Mouse (Mus musculus): ENCODE measurements around the gene Arfip1. TPM values are rescaled to one million over a fixed set of nuclear protein-coding genes. Genes with fewer than 3 reads are reported as not detected.
"Not testable (repeated sequence)": the region's sequence is repeated elsewhere in the genome, so short reads cannot be mapped to it uniquely, and the experiment has no call there.

The Arfip1 gene
- polyA plus RNA-seq, 1 experiment from 2014 or later = 58.2 TPM

DNA sequence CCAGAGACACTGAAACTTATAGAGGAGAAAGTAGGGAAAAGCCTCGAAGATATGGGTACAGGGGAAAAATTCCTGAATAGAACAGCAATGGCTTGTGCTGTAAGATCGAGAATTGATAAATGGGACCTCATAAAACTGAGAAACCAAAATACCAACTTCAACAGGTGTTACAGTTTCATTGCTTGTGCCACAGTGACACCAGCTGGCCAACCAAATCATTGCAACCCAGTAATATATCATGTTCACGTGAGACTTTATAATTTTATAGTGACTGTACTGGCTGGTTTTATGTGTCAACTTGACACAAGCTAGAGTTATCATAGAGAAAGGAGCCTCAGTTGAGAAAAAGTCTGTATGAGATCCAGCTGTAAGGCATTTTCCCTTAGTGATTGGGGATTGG, 40.0 kb downstream of the Arfip1 start:
- not testable (repeated sequence) for H3K4me1 ChIP-seq (ENCODE audit: insufficient read depth); ATAC-seq (ENCODE audit: insufficient read depth); H3K9me3 ChIP-seq (ENCODE audit: low read depth, low read length); H3K4me3 ChIP-seq (ENCODE audit: low read depth, low read length); H3K9ac ChIP-seq; H3K4me2 ChIP-seq; H3K27ac ChIP-seq (ENCODE audit: low read depth); H3K27me3 ChIP-seq (ENCODE audit: insufficient read depth, low read length); H3K36me3 ChIP-seq (ENCODE audit: insufficient read depth)
- DNase-seq = peak; percentile 76
- WGBS = 14% methylated on average over 3 of the region's 3 CpGs
- peak; percentile 73 for TF ChIP-seq CTCF (IDR thresholded peaks at IDR 0.05; ENCODE audit: low read depth)

DNA sequence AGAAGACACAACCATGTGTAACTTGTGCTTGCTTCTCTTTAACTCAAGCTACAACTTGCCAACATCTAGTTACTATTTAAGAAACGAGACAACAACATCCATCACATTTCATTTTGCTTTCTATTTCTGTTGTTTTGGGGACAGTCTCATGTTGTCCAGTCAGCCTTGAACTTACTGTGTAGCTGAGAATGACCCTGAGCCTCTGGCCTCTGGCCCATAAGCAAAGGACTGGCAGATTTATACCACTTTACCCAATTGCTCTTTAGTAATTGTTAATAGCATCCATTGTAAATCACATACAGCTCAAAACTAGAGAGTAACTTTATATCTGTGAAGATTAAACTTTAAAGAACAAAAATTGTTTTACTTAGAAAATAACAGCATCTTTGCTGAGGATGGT, 40.5 kb downstream of the Arfip1 start:
- H3K4me1 ChIP-seq (ENCODE audit: insufficient read depth) = no peaks in the 10 kb centered on the region
- no peak overlapping the region for H3K9ac ChIP-seq
- H3K9me3 ChIP-seq (ENCODE audit: low read depth, low read length) = no peaks in the 10 kb centered on the region
- WGBS = 86% methylated on average over 1 of the region's 1 CpGs
- DNase-seq (no peak), ATAC-seq (ENCODE audit: insufficient read depth) (no peak)
- H3K4me2 ChIP-seq = no peak overlapping the region
- no peak overlapping the region for H3K27ac ChIP-seq (ENCODE audit: low read depth)
- no peaks in the 10 kb centered on the region for H3K36me3 ChIP-seq (ENCODE audit: insufficient read depth)
- no peak for TF ChIP-seq CTCF (IDR thresholded peaks at IDR 0.05; ENCODE audit: low read depth)
- H3K27me3 ChIP-seq (ENCODE audit: insufficient read depth, low read length) = no peaks in the 10 kb centered on the region
- H3K4me3 ChIP-seq (ENCODE audit: low read depth, low read length) = no peak overlapping the region

DNA sequence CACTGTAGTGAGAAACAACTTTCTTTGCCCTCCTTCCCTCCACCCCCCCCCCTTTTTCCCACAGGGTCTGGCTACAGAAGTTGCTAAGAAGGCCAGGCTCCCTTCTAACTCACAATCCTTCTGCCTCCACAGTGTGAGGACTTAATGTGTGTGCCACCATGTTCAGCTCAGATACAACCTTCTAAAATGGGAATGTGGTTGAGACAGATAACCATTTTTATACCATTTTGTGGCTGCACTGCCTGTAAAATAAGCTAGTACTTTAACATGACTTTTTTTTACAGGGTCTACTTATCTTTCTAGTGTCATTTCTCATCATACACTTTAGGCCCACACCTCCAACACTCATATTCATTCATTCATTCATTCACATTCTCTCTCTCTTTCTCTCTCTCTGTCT, 41.8 kb downstream of the Arfip1 start:
- no peak overlapping the region for H3K27ac ChIP-seq (ENCODE audit: low read depth)
- H3K4me2 ChIP-seq = no peak overlapping the region
- H3K4me1 ChIP-seq (ENCODE audit: insufficient read depth) = no peaks in the 10 kb centered on the region
- no peaks in the 10 kb centered on the region for H3K27me3 ChIP-seq (ENCODE audit: insufficient read depth, low read length)
- H3K9me3 ChIP-seq (ENCODE audit: low read depth, low read length) = no peaks in the 10 kb centered on the region
- H3K36me3 ChIP-seq (ENCODE audit: insufficient read depth) = no peaks in the 10 kb centered on the region
- ATAC-seq (ENCODE audit: insufficient read depth) (no peak), DNase-seq (no peak)
- no peak for TF ChIP-seq CTCF (IDR thresholded peaks at IDR 0.05; ENCODE audit: low read depth)
- H3K9ac ChIP-seq = no peak overlapping the region
- no peak overlapping the region for H3K4me3 ChIP-seq (ENCODE audit: low read depth, low read length)

DNA sequence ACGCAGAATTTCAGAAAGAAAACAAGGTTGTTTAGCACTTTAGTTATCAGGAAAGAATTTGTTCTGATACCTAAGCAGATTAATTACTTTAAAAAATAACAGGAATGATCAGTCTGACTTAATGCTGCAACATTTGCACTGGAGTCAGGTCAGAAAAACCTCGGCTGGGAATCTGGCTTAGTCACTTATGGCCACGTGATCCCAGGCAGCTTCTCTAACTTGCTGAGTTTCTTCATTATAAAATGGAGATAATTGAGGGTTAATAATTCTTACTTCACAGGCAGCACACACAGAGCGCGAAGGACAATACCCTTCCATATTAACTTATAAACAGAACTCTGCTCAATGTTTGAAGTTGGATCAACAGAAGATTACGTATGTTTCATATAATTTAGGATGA, 45.4 kb downstream of the Arfip1 start:
- no peak overlapping the region for H3K4me3 ChIP-seq (ENCODE audit: low read depth, low read length)
- H3K27me3 ChIP-seq (ENCODE audit: insufficient read depth, low read length) = no peaks in the 10 kb centered on the region
- no peak for TF ChIP-seq CTCF (IDR thresholded peaks at IDR 0.05; ENCODE audit: low read depth)
- ATAC-seq (ENCODE audit: insufficient read depth) (no peak), DNase-seq (no peak)
- H3K36me3 ChIP-seq (ENCODE audit: insufficient read depth) = 0 out of 2 replicates have a peak, but pooled peaks cover 11% of the 10 kb centered on the region
- no peak overlapping the region for H3K4me2 ChIP-seq
- no peaks in the 10 kb centered on the region for H3K4me1 ChIP-seq (ENCODE audit: insufficient read depth)
- H3K27ac ChIP-seq (ENCODE audit: low read depth) = no peak overlapping the region
- no peak overlapping the region for H3K9ac ChIP-seq
- H3K9me3 ChIP-seq (ENCODE audit: low read depth, low read length) = no peaks in the 10 kb centered on the region
- 65% methylated on average over 6 of the region's 6 CpGs for WGBS

DNA sequence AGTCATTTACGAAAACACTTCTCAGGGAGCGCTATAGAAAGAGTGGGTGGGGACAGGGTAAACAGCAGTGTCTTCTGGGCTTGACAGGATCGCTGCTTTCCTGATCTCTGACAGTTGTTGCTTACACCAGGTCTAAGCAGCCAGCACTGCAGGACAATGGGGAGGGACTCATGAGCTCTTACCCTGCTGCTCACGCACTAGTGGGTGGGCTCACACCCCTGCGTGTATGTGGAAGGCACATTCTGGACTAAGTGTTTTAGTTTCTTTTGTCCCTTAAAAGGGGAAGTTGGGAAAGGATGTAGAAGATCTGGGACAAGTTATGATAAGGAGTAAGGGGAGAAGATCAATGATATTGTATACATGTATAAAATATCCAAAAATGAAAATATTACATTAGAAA, 49.2 kb downstream of the Arfip1 start:
- Histone ChIP-seq H3K4me1 (ENCODE audit: insufficient read depth) (no peaks in the 10 kb centered on the region), H3K27me3 (ENCODE audit: insufficient read depth, low read length) (no peaks in the 10 kb centered on the region), H3K9ac (no peak overlapping the region), H3K4me3 (ENCODE audit: low read depth, low read length) (no peak overlapping the region), H3K36me3 (ENCODE audit: insufficient read depth) (0 out of 2 replicates have a peak, but pooled peaks cover 11% of the 10 kb centered on the region), H3K4me2 (no peak overlapping the region), H3K27ac (ENCODE audit: low read depth) (no peak overlapping the region), H3K9me3 (ENCODE audit: low read depth, low read length) (no peaks in the 10 kb centered on the region)
- WGBS = 62% methylated on average over 5 of the region's 5 CpGs
- no peak for TF ChIP-seq CTCF (IDR thresholded peaks at IDR 0.05; ENCODE audit: low read depth)
- DNase-seq (no peak), ATAC-seq (ENCODE audit: insufficient read depth) (no peak)

DNA sequence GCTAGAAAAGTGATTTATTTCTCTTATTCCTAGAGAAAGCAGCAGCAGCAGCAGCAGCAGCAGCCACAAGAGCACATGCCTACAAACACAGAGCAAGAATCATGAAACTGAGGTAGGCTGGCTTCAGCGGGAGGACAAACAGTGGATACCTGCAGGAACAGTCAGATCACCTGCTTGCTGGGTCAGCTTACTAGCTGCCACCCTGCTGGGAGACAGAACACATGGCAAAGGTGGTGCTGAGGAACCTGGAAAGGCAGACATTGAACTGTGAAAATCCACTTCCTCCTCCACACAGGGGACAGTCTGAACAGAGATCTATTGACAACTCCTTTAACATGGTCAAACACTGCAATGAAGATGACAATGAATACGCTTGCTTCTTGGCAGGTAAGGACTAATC, 53.4 kb downstream of the Arfip1 start:
- no peaks in the 10 kb centered on the region for H3K27me3 ChIP-seq (ENCODE audit: insufficient read depth, low read length)
- H3K36me3 ChIP-seq (ENCODE audit: insufficient read depth) = peaks cover 22% of the 10 kb centered on the region; the same call in 1 of the 2 replicates
- 79% methylated on average over 2 of the region's 2 CpGs for WGBS
- TF ChIP-seq CTCF (IDR thresholded peaks at IDR 0.05; ENCODE audit: low read depth) = no peak
- H3K9ac ChIP-seq = no peak overlapping the region
- H3K9me3 ChIP-seq (ENCODE audit: low read depth, low read length) = no peaks in the 10 kb centered on the region
- no peak overlapping the region for H3K4me3 ChIP-seq (ENCODE audit: low read depth, low read length)
- no peak overlapping the region for H3K4me2 ChIP-seq
- no peak for DNase-seq
- no peak overlapping the region for H3K27ac ChIP-seq (ENCODE audit: low read depth)
- ATAC-seq (ENCODE audit: insufficient read depth) = no peak
- no peaks in the 10 kb centered on the region for H3K4me1 ChIP-seq (ENCODE audit: insufficient read depth)

DNA sequence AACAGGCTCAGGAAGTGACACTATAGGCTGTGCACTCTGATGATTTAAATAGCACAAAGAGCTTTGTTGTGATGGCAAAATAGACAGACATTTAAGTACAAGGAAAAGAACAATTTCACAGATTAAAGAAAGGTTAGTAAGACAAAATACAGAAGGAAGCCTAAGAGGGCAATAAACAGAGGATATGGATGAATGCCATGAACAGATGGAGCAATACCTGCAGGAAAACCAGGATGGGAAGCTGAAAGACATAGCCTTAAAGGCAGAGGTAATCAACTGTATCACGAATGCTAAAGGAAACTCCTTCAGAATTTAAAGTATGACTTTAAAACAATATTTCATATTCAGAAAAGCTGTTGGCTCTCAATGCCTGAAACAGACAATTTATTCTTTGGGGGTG, 57.5 kb downstream of the Arfip1 start:
- TF ChIP-seq CTCF (IDR thresholded peaks at IDR 0.05; ENCODE audit: low read depth) = no peak
- Histone ChIP-seq H3K4me1 (ENCODE audit: insufficient read depth) (no peaks in the 10 kb centered on the region), H3K9ac (no peak overlapping the region), H3K27ac (ENCODE audit: low read depth) (no peak overlapping the region), H3K36me3 (ENCODE audit: insufficient read depth) (peaks cover 15% of the 10 kb centered on the region; the same call in 1 of the 2 replicates), H3K4me3 (ENCODE audit: low read depth, low read length) (no peak overlapping the region), H3K27me3 (ENCODE audit: insufficient read depth, low read length) (no peaks in the 10 kb centered on the region), H3K4me2 (no peak overlapping the region), H3K9me3 (ENCODE audit: low read depth, low read length) (no peaks in the 10 kb centered on the region)
- no peak for ATAC-seq (ENCODE audit: insufficient read depth)
- no peak for DNase-seq
- 67% methylated on average over 1 of the region's 1 CpGs for WGBS

DNA sequence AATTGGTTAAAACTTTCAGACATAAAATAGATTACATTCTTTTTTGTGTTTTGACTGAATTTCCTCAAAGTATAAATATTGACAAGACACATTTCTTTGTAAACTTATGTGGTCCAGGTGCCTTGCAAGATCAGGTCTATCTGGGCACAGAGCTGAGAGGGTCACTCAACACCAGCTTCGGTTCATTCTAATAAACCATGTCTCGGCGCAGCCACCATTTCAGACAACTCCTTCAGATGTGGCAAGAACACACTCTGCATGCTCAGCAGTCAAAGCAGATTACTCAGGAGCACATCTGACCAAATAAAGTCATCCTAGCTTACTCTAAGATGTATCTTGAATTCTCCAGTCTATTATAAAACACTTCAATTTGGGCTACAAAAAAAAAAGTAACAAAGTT, 66.3 kb downstream of the Arfip1 start:
- Histone ChIP-seq H3K4me3 (ENCODE audit: low read depth, low read length) (no peak overlapping the region), H3K9ac (no peak overlapping the region), H3K4me1 (ENCODE audit: insufficient read depth) (no peaks in the 10 kb centered on the region), H3K9me3 (ENCODE audit: low read depth, low read length) (no peaks in the 10 kb centered on the region), H3K36me3 (ENCODE audit: insufficient read depth) (peaks cover 12% of the 10 kb centered on the region), H3K4me2 (no peak overlapping the region), H3K27me3 (ENCODE audit: insufficient read depth, low read length) (no peaks in the 10 kb centered on the region), H3K27ac (ENCODE audit: low read depth) (no peak overlapping the region)
- TF ChIP-seq CTCF (IDR thresholded peaks at IDR 0.05; ENCODE audit: low read depth) = no peak
- 58% methylated on average over 3 of the region's 3 CpGs for WGBS
- DNase-seq (peak; percentile 57), ATAC-seq (ENCODE audit: insufficient read depth) (peak; percentile 70; the same call in 1 of the 2 replicates)

Data from lung, embryonic 14.5 days (tissue).